Mouse (Mus musculus) gastrocnemius, adult 18-20 months (tissue): Measurements from ENCODE around the gene Hadha. TPM values are rescaled to one million over a fixed set of nuclear protein-coding genes. Genes with fewer than 3 reads are reported as not detected.

Experiments
- DNase-seq: peaks from one replicate; pipeline ENCODE4 v3.0.0; 2021; ENCODE audit warnings: low spot score
- total RNA-seq, 2 experiments: library from RNA; stranded (reverse); gene quantifications; 2 replicates each; pipeline ENCODE4 v1.2.3; 2021

Gene Hadha
- total RNA-seq, 2 experiments from 2014 or later, result 326 to 396 TPM

DNA sequence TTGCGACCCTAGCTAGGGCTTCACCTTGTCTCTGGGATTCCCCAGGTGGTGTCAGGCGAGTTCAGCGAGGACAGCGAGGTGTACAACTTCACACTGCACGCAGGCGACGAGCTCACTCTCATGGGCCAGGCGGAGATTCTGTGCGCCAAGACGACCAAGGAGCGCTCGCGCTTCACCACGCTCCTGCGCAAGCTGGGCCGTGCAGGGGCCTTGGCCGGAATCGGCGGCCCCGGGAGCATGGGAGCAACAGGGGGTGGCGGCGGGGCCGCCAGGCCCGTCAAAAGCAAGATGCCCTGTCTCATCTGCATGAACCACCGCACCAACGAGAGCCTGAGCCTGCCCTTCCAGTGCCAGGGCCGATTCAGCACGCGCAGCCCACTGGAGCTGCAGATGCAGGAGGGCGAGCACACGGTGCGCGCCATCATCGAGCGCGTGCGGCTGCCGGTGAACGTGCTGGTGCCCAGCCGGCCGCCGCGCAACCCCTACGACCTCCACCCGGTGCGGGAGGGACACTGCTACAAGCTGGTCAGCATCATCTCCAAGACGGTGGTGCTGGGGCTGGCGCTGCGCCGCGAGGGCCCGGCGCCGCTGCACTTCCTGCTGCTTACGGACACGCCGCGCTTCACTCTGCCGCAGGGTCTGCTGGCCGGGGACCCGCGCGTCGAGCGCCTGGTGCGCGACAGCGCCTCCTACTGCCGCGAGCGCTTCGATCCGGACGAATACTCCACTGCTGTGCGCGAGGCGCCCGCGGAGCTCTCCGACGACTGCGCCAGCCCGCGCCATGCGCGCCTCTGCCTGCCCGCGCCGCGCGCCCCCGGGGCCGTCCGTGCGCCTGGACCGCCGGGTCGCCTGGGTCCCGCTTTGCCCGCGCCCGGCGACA lies 40.8 kb downstream of the Hadha start:
- peak; percentile 38 for DNase-seq

- DNase-seq, result no peak
Measured at GRCm38 (mm10) chr5:30112533-30113068, 42.4 kb downstream of the Hadha start.

- DNase-seq, result no peak
Measured at GRCm38 (mm10) chr5:30111771-30112170, 43.2 kb downstream of the Hadha start.

DNA sequence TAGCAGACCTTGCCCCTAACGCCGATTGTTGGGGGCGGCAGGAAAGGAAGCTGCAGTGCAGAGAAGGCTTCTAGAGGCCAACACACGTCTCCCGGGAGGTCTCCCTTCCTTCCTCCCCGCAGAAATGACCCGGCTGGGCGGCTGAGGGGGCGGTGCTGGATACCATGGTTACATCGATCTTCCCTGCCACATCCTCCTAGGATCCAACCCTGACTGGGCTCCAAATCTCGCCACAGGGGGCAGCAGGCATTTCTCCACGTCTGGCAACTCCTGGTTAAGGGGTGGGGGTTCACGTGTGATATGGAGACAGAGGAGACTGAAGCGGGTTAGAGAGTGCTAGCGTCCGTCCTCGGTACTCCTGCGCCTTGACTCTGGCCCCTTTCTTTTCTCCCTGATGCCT lies 43.8 kb downstream of the Hadha start:
- DNase-seq, result no peak

- DNase-seq, result no peak
Measured at GRCm38 (mm10) chr5:30110371-30111060, 44.4 kb downstream of the Hadha start.

DNA sequence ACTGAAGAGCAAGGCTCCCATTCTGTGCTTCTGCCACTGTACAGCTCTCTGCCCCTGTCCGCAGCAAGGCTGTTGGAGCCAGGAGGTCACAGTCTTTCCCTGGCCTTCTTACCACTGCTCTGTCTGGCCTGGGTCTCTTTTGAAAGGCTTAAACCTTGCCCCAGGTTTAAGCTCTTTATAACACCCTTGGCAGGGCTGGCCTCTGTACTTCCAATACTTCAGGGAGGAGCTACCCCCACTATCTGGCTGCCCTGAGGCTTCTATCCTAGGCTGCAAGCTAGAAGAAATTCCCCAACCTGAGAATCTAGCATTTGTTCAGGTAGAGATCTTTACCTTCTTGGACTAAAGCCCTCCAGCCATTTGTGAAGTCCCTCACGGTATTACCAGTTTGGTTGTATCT lies 45.1 kb downstream of the Hadha start:
- no peak for DNase-seq

GRCm38 (mm10) chr5:30108233-30108632 lies 46.7 kb downstream of the Hadha start:
- DNase-seq, result no peak

DNA sequence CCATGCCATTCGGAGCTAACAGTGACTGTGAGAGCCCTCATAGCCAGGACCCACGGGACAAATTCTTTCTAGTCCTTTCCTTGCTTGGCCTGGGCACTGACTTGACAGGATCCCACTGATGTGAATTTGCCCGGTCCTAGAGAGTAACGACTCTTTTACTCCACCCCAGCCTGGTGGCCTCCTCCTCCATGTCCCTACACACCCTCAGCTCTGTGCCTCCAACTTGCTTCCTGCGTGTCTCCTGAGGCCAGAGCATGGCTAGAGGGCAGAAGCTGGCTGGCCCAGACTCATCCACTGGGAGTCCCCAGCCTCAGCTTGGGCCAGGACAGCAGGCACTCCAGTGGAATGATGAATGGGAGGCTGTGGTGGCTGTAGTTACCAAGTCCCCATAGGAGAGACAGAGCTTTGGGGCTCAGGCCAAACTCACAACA lies 47.3 kb downstream of the Hadha start:
- DNase-seq, result no peak

- no peak for DNase-seq
Measured at GRCm38 (mm10) chr5:30107186-30107585, 47.8 kb downstream of the Hadha start.

GRCm38 (mm10) chr5:30106756-30107155 lies 48.2 kb downstream of the Hadha start:
- DNase-seq, result no peak

DNA sequence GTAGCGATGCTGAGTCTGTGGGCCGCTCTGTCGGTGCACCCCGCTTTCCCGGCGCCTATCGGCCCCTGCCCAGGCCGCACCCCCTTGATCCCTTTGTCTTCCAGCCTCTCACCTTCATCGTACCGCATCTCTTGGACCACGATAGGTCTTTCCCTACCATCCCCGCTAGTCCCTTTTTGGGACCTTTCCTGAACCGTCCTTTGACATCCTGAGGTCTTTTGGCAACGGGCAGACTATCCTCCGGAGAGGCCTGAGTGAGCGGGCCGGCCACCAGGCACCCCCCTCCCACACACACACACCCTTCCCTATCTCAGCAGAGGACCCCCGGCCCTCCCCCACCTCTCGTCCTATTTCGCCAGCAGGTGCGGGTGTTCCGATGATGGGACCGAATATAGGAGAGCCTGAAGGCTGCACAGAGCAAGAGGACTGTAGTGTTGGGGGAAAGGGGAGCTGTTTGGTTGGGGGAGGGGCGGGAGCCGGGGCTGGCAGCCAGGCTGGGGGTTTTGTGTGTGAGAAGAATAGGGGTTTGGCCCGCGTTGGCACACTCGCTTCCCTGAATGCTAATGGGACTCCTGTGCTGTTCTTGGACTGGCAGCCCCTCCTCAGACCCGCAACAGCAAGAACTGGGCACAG lies 49.2 kb downstream of the Hadha start, which contains the start of gene 3110082J24Rik:
TSS of gene 3110082J24Rik (minus strand) at position 419 of the 633 bp plus-strand sequence.
- DNase-seq, result no peak

GRCm38 (mm10) chr5:30104841-30105667 lies 49.9 kb downstream of the Hadha start, which contains the start of gene Garem2:
Gene Garem2, plus strand, starts transcription at chr5:30105161.
- DNase-seq, result no peak

- no peak for DNase-seq
Measured at GRCm38 (mm10) chr5:30104339-30104738, 50.6 kb downstream of the Hadha start.

- no peak for DNase-seq
Measured at GRCm38 (mm10) chr5:30103340-30103739, 51.6 kb downstream of the Hadha start.

- no peak for DNase-seq
Measured at GRCm38 (mm10) chr5:30098260-30098659, 56.7 kb downstream of the Hadha start.

DNA sequence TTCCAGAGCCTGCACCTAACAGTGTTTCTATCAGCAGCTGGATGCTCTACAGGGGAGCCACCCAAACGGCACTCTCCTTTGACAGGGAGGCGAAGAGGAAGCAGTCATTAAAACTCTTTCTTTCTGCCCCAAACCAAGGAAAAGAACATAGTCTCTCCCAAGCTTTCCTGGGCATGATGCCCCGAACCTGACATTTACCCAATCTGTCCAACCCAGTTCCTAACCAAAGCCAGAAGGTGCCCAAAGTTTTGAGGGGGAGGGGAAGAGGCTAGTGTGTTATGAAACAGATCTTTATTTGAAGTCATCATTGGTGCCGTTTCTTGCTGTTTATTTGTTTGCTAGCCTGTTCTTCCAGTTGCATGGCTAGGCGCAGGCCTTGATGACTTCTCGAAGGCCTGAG lies 59.2 kb downstream of the Hadha start:
- no peak for DNase-seq

DNA sequence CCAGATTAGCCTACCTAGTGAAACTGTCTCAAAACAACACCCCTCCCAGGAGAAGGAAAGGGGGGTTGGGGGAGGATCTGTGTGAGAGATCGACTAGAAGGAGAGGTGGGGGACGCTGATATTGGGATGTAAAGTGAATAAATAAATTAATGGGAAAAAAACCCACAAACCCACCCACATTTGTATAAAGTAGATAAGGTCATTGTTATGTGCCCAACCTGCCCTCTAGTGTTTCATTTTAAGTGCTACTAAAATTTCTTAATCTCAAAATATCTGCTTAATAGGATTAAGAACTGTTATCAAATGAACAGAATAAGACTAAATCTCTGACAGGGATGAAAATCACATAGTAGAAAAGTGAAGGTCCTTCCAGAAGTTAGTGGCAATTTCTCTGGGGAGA lies 60.6 kb downstream of the Hadha start:
- no peak for DNase-seq

DNA sequence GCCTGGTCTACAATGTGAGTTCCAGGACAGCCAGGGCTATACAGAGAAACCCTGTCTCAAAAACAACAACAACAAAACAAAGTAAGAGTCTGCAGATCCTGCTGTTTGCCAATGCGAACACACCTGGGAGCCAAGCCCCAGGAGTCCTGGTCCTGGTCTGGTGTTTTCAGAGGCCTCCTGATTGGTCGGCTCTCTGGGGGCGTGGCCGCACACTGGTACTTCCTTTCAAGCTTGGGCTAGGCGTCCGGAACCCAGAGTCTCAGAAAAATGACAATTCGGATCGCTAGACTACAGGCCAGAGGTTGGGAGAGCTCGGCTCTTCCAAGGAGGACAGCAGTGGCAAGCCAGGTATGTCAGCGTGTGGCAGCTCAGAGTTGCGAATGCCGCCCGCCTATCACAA lies 62.3 kb downstream of the Hadha start:
- no peak for DNase-seq

DNA sequence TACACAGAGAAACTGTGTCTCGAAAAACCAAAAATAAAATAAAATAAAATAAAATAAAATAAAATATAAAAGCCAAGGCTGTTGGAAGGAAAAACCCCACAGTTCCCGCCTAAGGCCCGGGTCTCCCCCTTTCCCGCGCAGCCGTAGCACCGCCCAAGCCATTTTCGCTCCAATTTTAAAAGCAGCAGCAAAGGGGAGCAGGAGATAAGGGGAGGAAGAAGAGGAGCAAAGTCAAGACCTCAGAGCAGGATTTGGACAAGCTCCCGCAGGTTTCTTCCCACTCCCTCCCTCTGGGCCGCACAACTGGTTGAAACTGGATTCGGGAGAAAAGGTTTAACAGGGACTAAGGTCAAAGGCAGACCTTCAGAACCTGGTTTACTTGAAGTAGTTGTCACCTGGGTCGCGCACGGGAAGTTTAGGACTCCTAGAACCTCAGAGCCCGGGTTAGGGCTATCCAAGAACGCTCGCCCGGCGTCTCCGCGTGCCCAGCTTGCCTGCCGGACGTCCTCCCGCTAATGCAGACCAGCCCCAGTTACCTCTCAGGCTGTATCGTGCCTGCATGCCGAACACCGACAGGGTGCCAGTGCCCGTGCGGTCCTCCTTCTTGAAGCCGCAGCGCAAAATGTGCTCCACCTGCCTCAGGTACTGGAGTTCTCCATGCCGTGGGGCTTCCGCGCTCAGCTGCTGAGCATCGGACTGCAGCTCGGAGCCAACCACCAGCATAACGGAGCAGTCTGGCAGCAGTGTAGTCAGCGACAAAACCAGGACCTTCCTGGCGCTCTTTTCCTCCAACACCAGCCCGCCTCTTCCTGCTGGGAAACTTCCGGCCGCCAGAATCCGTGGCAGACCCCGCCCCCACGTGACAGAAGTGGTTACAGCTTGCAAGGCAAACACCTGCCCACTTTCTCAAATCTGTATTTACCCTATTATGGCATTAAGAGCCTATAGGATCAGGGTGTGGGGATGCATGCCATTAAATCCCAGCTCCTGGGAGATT lies 81.8 kb downstream of the Hadha start, which contains the start of gene Tyms:
TSS of gene Tyms (minus strand) at position 793 of the 997 bp plus-strand sequence.
- DNase-seq, result peak; percentile 63

- no peak for DNase-seq
Measured at GRCm38 (mm10) chr5:30072377-30072776, 82.6 kb downstream of the Hadha start.
